Mouse (Mus musculus): Measurements from ENCODE around the gene Wscd2. TPM values are rescaled to one million over a fixed set of nuclear protein-coding genes. Genes with fewer than 3 reads are reported as not detected.

Wscd2 gene
- 7.9 and 8.4 TPM in 2 replicates for polyA plus RNA-seq (2015; fragmentation: Nextera tagmentation; extraction: Ambion mirVana)

- WGBS: 56% methylated on average over 6 of the region's 6 CpGs
- ATAC-seq (replicated peaks): no peak
- Histone ChIP-seq H3K9ac (replicated peaks) (peak within 1 kb of the TSS; percentile 68), H3K9me3 (no peaks in the 10 kb centered on the region), H3K4me1 (peaks cover 40% of the 10 kb centered on the region), H3K27ac (replicated peaks) (peak within 1 kb of the TSS; percentile 78), H3K27me3 (no peaks in the 10 kb centered on the region), H3K36me3 (no peaks in the 10 kb centered on the region), H3K4me3 (peak within 1 kb of the TSS; percentile 56), H3K4me2 (replicated peaks) (peak within 1 kb of the TSS; percentile 93)
Observed at GRCm38 (mm10) chr5:113490033-113490432, at the start of gene Wscd2. Wscd2 (plus strand) TSS chr5:113490333.

GRCm38 (mm10) chr5:113442180-113442579, 48.0 kb upstream of the Wscd2 start:
- Histone ChIP-seq H3K9me3 (no peaks in the 10 kb centered on the region), H3K27ac (replicated peaks) (no peak overlapping the region), H3K4me3 (no peak overlapping the region), H3K4me1 (peaks cover 3% of the 10 kb centered on the region; the same call in 1 of the 2 replicates), H3K27me3 (no peaks in the 10 kb centered on the region), H3K9ac (replicated peaks) (no peak overlapping the region), H3K4me2 (replicated peaks) (no peak overlapping the region), H3K36me3 (no peaks in the 10 kb centered on the region)
- WGBS: 46% methylated on average over 3 of the region's 3 CpGs
- no peak for ATAC-seq (replicated peaks)

GRCm38 (mm10) chr5:113448023-113448734, 42.0 kb upstream of the Wscd2 start:
- no peak overlapping the region for H3K27ac ChIP-seq (replicated peaks)
- no peaks in the 10 kb centered on the region for H3K36me3 ChIP-seq
- H3K4me1 ChIP-seq: peaks cover 6% of the 10 kb centered on the region
- H3K4me3 ChIP-seq: no peak overlapping the region
- no peak for ATAC-seq (replicated peaks)
- H3K9me3 ChIP-seq: no peaks in the 10 kb centered on the region
- 65% methylated on average over 9 of the region's 9 CpGs for WGBS
- no peaks in the 10 kb centered on the region for H3K27me3 ChIP-seq
- no peak overlapping the region for H3K9ac ChIP-seq (replicated peaks)
- no peak overlapping the region for H3K4me2 ChIP-seq (replicated peaks)

- Histone ChIP-seq H3K4me3 (no peak overlapping the region), H3K27me3 (no peaks in the 10 kb centered on the region), H3K4me2 (replicated peaks) (no peak overlapping the region), H3K27ac (replicated peaks) (no peak overlapping the region), H3K36me3 (no peaks in the 10 kb centered on the region), H3K9ac (replicated peaks) (no peak overlapping the region), H3K4me1 (peaks cover 6% of the 10 kb centered on the region), H3K9me3 (no peaks in the 10 kb centered on the region)
- no peak for ATAC-seq (replicated peaks)
- 85% methylated on average over 3 of the region's 3 CpGs for WGBS
Observed at GRCm38 (mm10) chr5:113449336-113449735, 40.8 kb upstream of the Wscd2 start.

- Histone ChIP-seq H3K4me3 (no peak overlapping the region), H3K27ac (replicated peaks) (no peak overlapping the region), H3K27me3 (no peaks in the 10 kb centered on the region), H3K9me3 (no peaks in the 10 kb centered on the region), H3K9ac (replicated peaks) (no peak overlapping the region), H3K36me3 (no peaks in the 10 kb centered on the region), H3K4me2 (replicated peaks) (no peak overlapping the region), H3K4me1 (peaks cover 6% of the 10 kb centered on the region)
- no peak for ATAC-seq (replicated peaks)
- 11% methylated on average over 1 of the region's 1 CpGs for WGBS
Observed at GRCm38 (mm10) chr5:113452691-113453090, 37.4 kb upstream of the Wscd2 start.

GRCm38 (mm10) chr5:113453356-113453755, 36.8 kb upstream of the Wscd2 start:
- no peak for ATAC-seq (replicated peaks)
- 1% methylated on average over 4 of the region's 4 CpGs for WGBS
- Histone ChIP-seq H3K4me3 (no peak overlapping the region), H3K27ac (replicated peaks) (no peak overlapping the region), H3K27me3 (no peaks in the 10 kb centered on the region), H3K9me3 (no peaks in the 10 kb centered on the region), H3K36me3 (no peaks in the 10 kb centered on the region), H3K4me2 (replicated peaks) (no peak overlapping the region), H3K4me1 (peaks cover 6% of the 10 kb centered on the region), H3K9ac (replicated peaks) (no peak overlapping the region)

GRCm38 (mm10) chr5:113456020-113456419, 34.1 kb upstream of the Wscd2 start:
- Histone ChIP-seq H3K4me1 (peaks cover 12% of the 10 kb centered on the region), H3K4me2 (replicated peaks) (no peak overlapping the region), H3K9ac (replicated peaks) (no peak overlapping the region), H3K4me3 (no peak overlapping the region), H3K9me3 (no peaks in the 10 kb centered on the region), H3K36me3 (no peaks in the 10 kb centered on the region), H3K27me3 (no peaks in the 10 kb centered on the region), H3K27ac (replicated peaks) (no peak overlapping the region)
- no peak for ATAC-seq (replicated peaks)
- 88% methylated on average over 10 of the region's 10 CpGs for WGBS

GRCm38 (mm10) chr5:113456756-113457155, 33.4 kb upstream of the Wscd2 start:
- no peak for ATAC-seq (replicated peaks)
- 88% methylated on average over 4 of the region's 4 CpGs for WGBS
- Histone ChIP-seq H3K27me3 (no peaks in the 10 kb centered on the region), H3K4me2 (replicated peaks) (no peak overlapping the region), H3K4me1 (peaks cover 16% of the 10 kb centered on the region), H3K36me3 (no peaks in the 10 kb centered on the region), H3K9me3 (no peaks in the 10 kb centered on the region), H3K9ac (replicated peaks) (no peak overlapping the region), H3K27ac (replicated peaks) (no peak overlapping the region), H3K4me3 (no peak overlapping the region)

- H3K9me3 ChIP-seq: no peaks in the 10 kb centered on the region
- no peak overlapping the region for H3K4me2 ChIP-seq (replicated peaks)
- ATAC-seq (replicated peaks): no peak
- WGBS: 28% methylated on average over 6 of the region's 6 CpGs
- H3K4me1 ChIP-seq: peaks cover 21% of the 10 kb centered on the region
- H3K27me3 ChIP-seq: peaks cover 1% of the 10 kb centered on the region; the same call in 1 of the 2 replicates
- H3K27ac ChIP-seq (replicated peaks): no peak overlapping the region
- no peak overlapping the region for H3K9ac ChIP-seq (replicated peaks)
- H3K4me3 ChIP-seq: no peak overlapping the region
- H3K36me3 ChIP-seq: no peaks in the 10 kb centered on the region
Observed at GRCm38 (mm10) chr5:113457260-113457659, 32.9 kb upstream of the Wscd2 start.

GRCm38 (mm10) chr5:113459942-113460341, 30.2 kb upstream of the Wscd2 start:
- H3K36me3 ChIP-seq: no peaks in the 10 kb centered on the region
- H3K4me3 ChIP-seq: no peak overlapping the region
- no peak overlapping the region for H3K9ac ChIP-seq (replicated peaks)
- no peak overlapping the region for H3K27ac ChIP-seq (replicated peaks)
- H3K9me3 ChIP-seq: no peaks in the 10 kb centered on the region
- peaks cover 19% of the 10 kb centered on the region for H3K4me1 ChIP-seq
- peaks cover 6% of the 10 kb centered on the region; the same call in 1 of the 2 replicates for H3K27me3 ChIP-seq
- ATAC-seq (replicated peaks): no peak
- H3K4me2 ChIP-seq (replicated peaks): no peak overlapping the region
- 57% methylated on average over 7 of the region's 7 CpGs for whole genome bisulfite sequencing

- 11% methylated on average over 16 of the region's 16 CpGs for WGBS
- Histone ChIP-seq H3K27me3 (peaks cover 6% of the 10 kb centered on the region; the same call in 1 of the 2 replicates), H3K4me3 (peak overlapping the region; percentile 6; the same call in 1 of the 2 replicates), H3K36me3 (no peaks in the 10 kb centered on the region), H3K4me1 (peaks cover 19% of the 10 kb centered on the region), H3K27ac (replicated peaks) (0 out of 2 replicates have a peak overlapping the region, but pooled peaks have one; percentile 8), H3K9ac (replicated peaks) (0 out of 2 replicates have a peak overlapping the region, but pooled peaks have one; percentile 8), H3K4me2 (replicated peaks) (peak overlapping the region; percentile 38), H3K9me3 (no peaks in the 10 kb centered on the region)
- no peak for ATAC-seq (replicated peaks)
Observed at GRCm38 (mm10) chr5:113461582-113461981, 28.6 kb upstream of the Wscd2 start.

- ATAC-seq (replicated peaks): no peak
- H3K9ac ChIP-seq (replicated peaks): 0 out of 2 replicates have a peak overlapping the region, but pooled peaks have one; percentile 5
- H3K27ac ChIP-seq (replicated peaks): 0 out of 2 replicates have a peak overlapping the region, but pooled peaks have one; percentile 8
- H3K36me3 ChIP-seq: no peaks in the 10 kb centered on the region
- H3K4me1 ChIP-seq: peaks cover 19% of the 10 kb centered on the region
- WGBS: 21% methylated on average over 21 of the region's 21 CpGs
- H3K9me3 ChIP-seq: no peaks in the 10 kb centered on the region
- peak overlapping the region; percentile 6; the same call in 1 of the 2 replicates for H3K4me3 ChIP-seq
- H3K27me3 ChIP-seq: peaks cover 6% of the 10 kb centered on the region; the same call in 1 of the 2 replicates
- peak overlapping the region; percentile 38 for H3K4me2 ChIP-seq (replicated peaks)
Observed at GRCm38 (mm10) chr5:113461998-113462625, 28.0 kb upstream of the Wscd2 start.

Data from forebrain, embryonic 15.5 days (tissue).